Mouse (Mus musculus) liver, embryonic 11.5 days (tissue): ENCODE data around the gene Peak1. TPM values are rescaled to one million over a fixed set of nuclear protein-coding genes. Genes with fewer than 3 reads are reported as not detected.

Experiments
- ATAC-seq: fragments of 200-750 bp; cut with Nextera tagmentation; replicated peaks from 2 replicates; pipeline ENCODE4 v1.8.0; 2017; ENCODE audit warnings: moderate number of reproducible peaks, mild to moderate bottlenecking, moderate TSS enrichment, moderate library complexity; ENCODE audit not compliant: low FRiP score
- DNase-seq: peaks from one replicate; pipeline ENCODE4 v3.0.0-alpha.2; 2017; ENCODE audit warnings: low spot score
- H3K27ac ChIP-seq: fragments of 300-500 bp; sonication (generic); 2 replicates; pipeline ENCODE4 v1.5.1; 2014; ENCODE audit warnings: mild to moderate bottlenecking, low read depth, low read length, control low read depth
- H3K27me3 ChIP-seq: fragments of 300-500 bp; sonication (generic); replicated peaks from 2 replicates; pipeline ENCODE4 v1.6.1; 2014; ENCODE audit warnings: low read length, mixed read lengths; ENCODE audit not compliant: control insufficient read depth, insufficient read depth
- H3K36me3 ChIP-seq: fragments of 300-500 bp; sonication (generic); 2 replicates; pipeline ENCODE4 v1.6.1; 2014; ENCODE audit warnings: mild to moderate bottlenecking, low read length, moderate library complexity, mixed read lengths; ENCODE audit not compliant: control insufficient read depth, insufficient read depth
- H3K4me1 ChIP-seq: fragments of 300-500 bp; sonication (generic); replicated peaks from 2 replicates; pipeline ENCODE4 v1.6.1; 2014; ENCODE audit warnings: low read length, mixed read lengths; ENCODE audit not compliant: control insufficient read depth, insufficient read depth
- H3K4me2 ChIP-seq: fragments of 300-500 bp; sonication (generic); 2 replicates; pipeline ENCODE4 v1.6.1; 2014; ENCODE audit warnings: mild to moderate bottlenecking, control low read depth, moderate library complexity
- H3K4me3 ChIP-seq: fragments of 300-500 bp; sonication (generic); 2 replicates; pipeline ENCODE4 v1.5.1; 2014; ENCODE audit warnings: low read depth, low read length, control low read depth
- H3K9ac ChIP-seq: fragments of 300-500 bp; sonication (generic); 2 replicates; pipeline ENCODE4 v1.6.1; 2014; ENCODE audit warnings: low read depth, low read length, control low read depth
- H3K9me3 ChIP-seq: fragments of 300-500 bp; sonication (generic); 2 replicates; pipeline ENCODE4 v1.6.1; 2016; ENCODE audit warnings: low read length, inconsistent platforms, mixed read lengths; ENCODE audit not compliant: control insufficient read depth
- WGBS: fragments of 180-500 bp; shearing (Covaris S2); extraction: QIAGEN DNeasy Blood & Tissue Kit; methylation state at CpG from one replicate; pipeline ENCODE4 v1.1.7; 2014; 5-methylcytosine and 5-hydroxymethylcytosine counted together
- polyA plus RNA-seq: library from polyadenylated mRNA; unstranded; fragments of >200 nt; fragmentation: Nextera tagmentation; extraction: Ambion mirVana; gene quantifications from 2 replicates; pipeline ENCODE4 v1.2.1, GENCODE M21; 2014

The Peak1 gene
- polyA plus RNA-seq, 1 experiment from 2014 or later: 10.0 TPM

DNA sequence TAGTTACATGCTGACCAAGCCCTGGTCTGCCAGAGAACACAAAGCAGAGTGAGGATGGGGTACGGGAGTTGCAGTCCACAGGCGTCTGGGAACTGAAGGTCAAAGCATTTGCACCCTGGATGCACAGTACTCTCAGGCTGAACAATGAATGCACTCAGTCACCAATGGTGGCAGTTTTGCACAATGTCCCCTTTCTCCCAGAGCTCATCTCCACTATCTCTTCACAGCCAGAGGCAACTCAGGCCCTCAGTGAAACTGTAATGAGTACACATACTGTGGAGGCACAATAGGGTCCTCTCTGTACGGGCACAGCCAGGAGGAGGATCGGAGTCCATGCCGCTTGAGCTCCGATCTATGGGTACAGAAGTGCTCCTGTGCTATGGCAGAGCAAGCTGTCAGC, 71.5 kb downstream of the Peak1 start:
- 89% methylated on average over 6 of the region's 6 CpGs for WGBS
- Histone ChIP-seq H3K4me1 (no peaks in the 10 kb centered on the region), H3K27me3 (no peaks in the 10 kb centered on the region), H3K9me3 (no peaks in the 10 kb centered on the region), H3K27ac (no peak overlapping the region), H3K9ac (no peak overlapping the region), H3K4me2 (no peak overlapping the region), H3K36me3 (no peaks in the 10 kb centered on the region), H3K4me3 (no peak overlapping the region)
- ATAC-seq (no peak), DNase-seq (no peak)

DNA sequence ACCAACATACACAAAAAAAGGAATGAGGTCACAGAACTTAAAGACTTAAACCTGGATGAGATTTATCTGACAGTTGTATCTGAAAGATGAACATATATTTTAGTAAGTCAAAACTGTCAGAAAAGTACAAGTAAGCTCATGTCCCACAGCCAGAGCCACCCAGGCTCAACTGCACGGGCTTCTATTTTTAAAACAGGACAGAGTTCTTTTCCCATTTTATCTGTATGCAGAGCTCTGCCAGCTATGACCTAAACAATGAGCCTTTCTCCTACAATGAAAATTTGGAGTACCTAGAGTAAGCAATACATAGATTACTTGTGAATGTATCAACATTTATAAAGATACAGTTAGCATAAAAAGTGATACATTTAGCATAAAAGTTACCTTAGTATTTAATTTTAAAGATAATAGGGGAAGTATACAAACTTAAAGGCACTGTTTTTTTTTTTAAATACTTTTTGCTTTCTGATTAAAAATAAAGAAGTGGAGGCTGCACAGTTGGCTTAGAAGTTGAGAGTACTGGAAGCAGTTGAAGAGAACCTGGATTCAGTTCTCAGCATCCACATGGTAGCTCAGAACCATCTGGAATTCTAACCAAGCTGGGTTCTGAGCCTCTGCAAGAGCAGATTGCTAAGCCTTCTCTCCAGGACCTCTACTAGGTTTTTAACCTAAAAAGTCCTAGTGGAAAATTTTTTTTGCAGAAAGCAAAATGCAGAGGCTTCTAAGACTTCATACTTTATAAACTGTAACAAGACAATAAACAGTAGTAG, 78.3 kb downstream of the Peak1 start:
- Histone ChIP-seq H3K4me3 (no peak overlapping the region), H3K4me1 (no peaks in the 10 kb centered on the region), H3K4me2 (no peak overlapping the region), H3K36me3 (no peaks in the 10 kb centered on the region), H3K9me3 (no peaks in the 10 kb centered on the region), H3K27me3 (no peaks in the 10 kb centered on the region), H3K9ac (no peak overlapping the region), H3K27ac (no peak overlapping the region)
- WGBS: 67% methylated on average over 1 of the region's 1 CpGs
- DNase-seq (no peak), ATAC-seq (no peak)

DNA sequence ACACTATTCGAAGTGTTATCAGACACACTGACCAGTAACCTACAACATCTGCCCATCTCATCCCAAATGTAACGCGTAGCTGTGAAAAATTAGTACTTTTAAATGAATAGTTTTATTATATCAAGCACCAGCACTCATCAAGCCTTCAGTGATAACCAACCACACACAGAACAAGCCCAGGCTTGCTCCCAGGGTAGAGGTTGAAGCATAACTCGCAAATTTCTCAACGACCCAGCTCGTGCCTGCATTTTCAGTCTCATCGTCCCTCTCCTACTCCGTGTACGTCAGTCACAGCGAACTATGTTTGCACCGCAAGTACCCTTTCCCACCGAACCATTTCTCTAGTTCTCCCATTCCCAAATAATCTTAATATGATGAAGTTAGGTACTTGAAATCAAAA, 83.5 kb downstream of the Peak1 start:
- no peak overlapping the region for H3K9ac ChIP-seq

DNA sequence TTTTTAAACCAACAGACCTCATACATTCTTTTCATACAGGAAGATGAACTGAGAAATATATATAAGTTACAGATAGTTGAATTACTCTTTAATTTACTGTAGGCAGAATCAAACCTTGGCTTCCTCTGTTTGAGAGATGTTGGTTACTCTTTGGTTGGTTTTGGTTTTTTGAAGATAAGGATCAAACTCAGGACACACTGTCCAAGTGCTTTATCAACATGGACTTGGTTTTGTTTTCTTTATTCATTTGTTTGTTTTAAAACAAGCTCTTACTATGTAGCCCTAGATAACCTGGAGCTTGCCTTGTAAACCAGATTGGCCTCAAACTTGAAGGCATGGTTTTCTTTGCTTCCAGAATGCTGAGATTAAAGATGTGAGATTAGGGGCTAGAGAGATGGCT, 85.1 kb downstream of the Peak1 start:
- Histone ChIP-seq H3K27ac (no peak overlapping the region), H3K9me3 (no peaks in the 10 kb centered on the region), H3K4me3 (no peak overlapping the region), H3K9ac (no peak overlapping the region), H3K27me3 (no peaks in the 10 kb centered on the region), H3K36me3 (no peaks in the 10 kb centered on the region), H3K4me1 (no peaks in the 10 kb centered on the region), H3K4me2 (no peak overlapping the region)
- DNase-seq: no peak
- ATAC-seq: no peak

More for the DNA sequence above, 83.5 kb downstream of the Peak1 start:
- Histone ChIP-seq H3K36me3 (no peaks in the 10 kb centered on the region), H3K27me3 (no peaks in the 10 kb centered on the region), H3K4me2 (no peak overlapping the region), H3K4me1 (no peaks in the 10 kb centered on the region), H3K4me3 (no peak overlapping the region), H3K27ac (no peak overlapping the region), H3K9me3 (no peaks in the 10 kb centered on the region)
- WGBS: 80% methylated on average over 12 of the region's 12 CpGs
- DNase-seq (no peak), ATAC-seq (no peak)

DNA sequence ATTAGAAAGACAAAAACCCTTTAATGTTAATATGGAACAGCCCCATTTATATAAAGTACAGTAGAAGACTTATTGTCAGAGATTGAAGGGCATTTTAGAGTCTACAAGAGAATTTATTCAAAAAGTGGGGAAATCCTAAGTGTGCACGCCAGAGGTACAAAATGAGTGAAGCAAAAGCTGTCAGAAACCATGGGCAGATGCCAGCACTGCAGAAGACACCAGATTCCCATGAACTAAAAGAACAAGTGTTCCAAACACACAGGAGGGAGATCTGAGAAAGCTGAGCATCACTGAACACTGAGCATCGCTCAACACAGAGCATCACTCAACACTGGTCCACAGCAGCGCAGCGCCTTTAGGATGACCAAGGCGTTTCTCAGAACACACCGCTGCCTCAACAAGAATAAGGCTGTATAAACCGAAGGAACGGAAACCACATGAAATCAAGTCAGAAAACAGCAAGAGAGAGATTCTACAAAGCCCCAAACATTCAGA, 91.3 kb downstream of the Peak1 start:
- no peak for DNase-seq
- Histone ChIP-seq H3K9ac (no peak overlapping the region), H3K9me3 (no peaks in the 10 kb centered on the region), H3K4me1 (no peaks in the 10 kb centered on the region), H3K27me3 (no peaks in the 10 kb centered on the region), H3K4me3 (no peak overlapping the region), H3K36me3 (no peaks in the 10 kb centered on the region), H3K4me2 (no peak overlapping the region), H3K27ac (no peak overlapping the region)
- 92% methylated on average over 8 of the region's 8 CpGs for whole genome bisulfite sequencing
- ATAC-seq: no peak

DNA sequence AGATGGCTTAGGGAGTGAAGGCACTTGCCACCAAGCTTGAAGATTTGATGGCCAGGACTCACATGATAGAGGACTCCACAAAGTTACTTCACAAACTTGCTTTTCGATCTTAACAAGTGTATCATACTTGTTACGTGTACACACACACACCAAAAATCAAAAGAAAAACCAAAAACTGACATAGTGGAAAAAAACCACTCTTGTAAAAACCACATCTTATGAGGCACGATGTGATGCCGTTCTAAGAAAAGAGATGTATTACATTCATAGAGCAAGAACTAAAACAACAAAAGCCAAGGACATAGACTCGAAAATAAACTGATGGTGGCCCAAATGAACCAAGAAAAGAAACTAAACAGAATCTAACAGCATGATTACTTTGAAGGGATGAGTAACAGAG, 92.1 kb downstream of the Peak1 start:
- ATAC-seq (no peak), DNase-seq (no peak)
- no peaks in the 10 kb centered on the region for H3K27me3 ChIP-seq
- H3K9me3 ChIP-seq: no peaks in the 10 kb centered on the region
- 86% methylated on average over 5 of the region's 5 CpGs for WGBS
- H3K4me1 ChIP-seq: no peaks in the 10 kb centered on the region
- H3K36me3 ChIP-seq: no peaks in the 10 kb centered on the region
- H3K4me2 ChIP-seq: no peak overlapping the region
- H3K9ac ChIP-seq: no peak overlapping the region
- H3K4me3 ChIP-seq: no peak overlapping the region
- H3K27ac ChIP-seq: no peak overlapping the region

DNA sequence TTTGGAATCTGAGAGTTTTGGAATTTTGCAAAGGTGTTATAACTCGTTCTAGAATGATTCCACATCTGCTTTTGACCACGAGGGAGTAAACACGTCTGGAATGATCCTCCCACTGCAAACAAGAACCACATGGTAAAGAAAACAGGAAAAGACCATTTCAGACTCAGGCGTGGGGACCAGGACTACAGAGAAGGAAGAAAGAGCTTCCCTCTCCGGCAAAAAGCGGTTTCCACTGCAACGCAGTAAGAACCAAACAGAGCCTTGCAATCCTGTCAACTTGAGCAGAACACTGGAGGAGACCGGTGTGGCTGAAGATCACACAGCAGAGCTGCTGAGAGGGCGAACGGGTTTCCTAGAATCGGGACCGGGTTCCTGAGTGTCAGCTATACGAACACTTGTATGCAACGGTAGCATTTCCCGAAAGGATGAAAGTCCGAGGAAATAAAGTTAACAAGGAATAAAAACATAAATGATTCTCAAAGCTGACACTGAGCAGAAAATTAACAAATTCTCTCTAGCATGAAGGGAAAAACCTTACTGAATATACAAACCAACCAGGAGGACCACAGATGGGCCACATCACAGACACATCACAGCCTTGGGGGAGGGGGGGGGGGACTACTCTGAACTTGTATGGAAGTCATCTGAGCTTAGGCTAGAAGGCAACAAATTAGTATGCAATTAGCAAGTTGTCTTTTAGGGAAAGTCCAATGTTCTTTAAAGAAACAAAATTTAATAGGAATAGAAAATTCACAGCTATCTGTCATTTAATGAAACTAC, 93.1 kb downstream of the Peak1 start:
- no peak overlapping the region for H3K4me3 ChIP-seq
- H3K9ac ChIP-seq: no peak overlapping the region
- ATAC-seq (no peak), DNase-seq (no peak)
- H3K27ac ChIP-seq: no peak overlapping the region
- no peaks in the 10 kb centered on the region for H3K4me1 ChIP-seq
- H3K9me3 ChIP-seq: no peaks in the 10 kb centered on the region
- WGBS: 50% methylated on average over 16 of the region's 16 CpGs
- H3K4me2 ChIP-seq: no peak overlapping the region
- no peaks in the 10 kb centered on the region for H3K27me3 ChIP-seq
- no peaks in the 10 kb centered on the region for H3K36me3 ChIP-seq

DNA sequence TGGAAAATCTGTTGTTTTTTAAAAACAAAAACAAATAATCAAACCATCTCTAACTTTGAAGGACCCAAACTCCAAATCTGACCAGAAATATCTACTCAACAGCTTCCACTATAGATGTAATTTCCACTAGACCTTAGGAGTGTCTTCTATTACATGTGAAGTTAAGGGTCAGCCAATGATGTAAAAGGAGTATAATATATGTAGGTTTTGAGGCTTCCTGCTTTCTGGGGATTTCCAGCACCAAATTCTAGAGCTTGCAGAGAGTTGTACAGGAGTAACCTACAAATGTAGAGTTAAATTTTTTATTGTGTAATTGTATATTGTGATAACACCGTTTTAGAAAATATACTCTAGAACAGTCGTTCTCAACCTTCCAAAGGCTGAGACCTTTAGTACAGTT, 96.6 kb downstream of the Peak1 start:
- H3K36me3 ChIP-seq: no peaks in the 10 kb centered on the region
- ATAC-seq: no peak
- H3K4me3 ChIP-seq: no peak overlapping the region
- peaks cover 4% of the 10 kb centered on the region for H3K9me3 ChIP-seq
- no peak overlapping the region for H3K9ac ChIP-seq
- H3K4me1 ChIP-seq: no peaks in the 10 kb centered on the region
- no peak overlapping the region for H3K27ac ChIP-seq
- H3K4me2 ChIP-seq: no peak overlapping the region
- 83% methylated on average over 2 of the region's 2 CpGs for WGBS
- no peaks in the 10 kb centered on the region for H3K27me3 ChIP-seq
- DNase-seq: no peak

DNA sequence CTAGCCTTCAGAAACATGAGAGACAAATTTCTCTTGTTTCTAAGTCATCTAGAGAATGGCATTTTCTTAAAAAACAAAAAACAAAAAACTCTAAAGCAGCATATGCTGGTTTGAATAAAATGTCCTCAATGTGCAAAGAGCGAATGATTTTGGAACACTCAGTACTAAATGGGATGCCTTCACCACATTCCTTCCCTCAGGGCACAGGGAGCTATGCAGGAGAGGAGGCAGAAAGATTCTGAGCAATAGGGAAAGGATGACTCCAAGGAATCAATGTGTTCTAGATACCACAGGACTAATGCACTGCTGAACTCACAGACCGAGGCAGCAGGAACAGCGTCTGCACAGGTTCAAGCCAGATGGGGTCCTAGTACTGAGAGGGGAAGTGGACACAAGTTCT, 103.5 kb downstream of the Peak1 start:
- no peaks in the 10 kb centered on the region for H3K27me3 ChIP-seq
- ATAC-seq (no peak), DNase-seq (no peak)
- 86% methylated on average over 3 of the region's 3 CpGs for WGBS
- H3K4me3 ChIP-seq: no peak overlapping the region
- peaks cover 4% of the 10 kb centered on the region for H3K9me3 ChIP-seq
- H3K4me1 ChIP-seq: no peaks in the 10 kb centered on the region
- H3K27ac ChIP-seq: no peak overlapping the region
- no peaks in the 10 kb centered on the region for H3K36me3 ChIP-seq
- H3K9ac ChIP-seq: no peak overlapping the region
- no peak overlapping the region for H3K4me2 ChIP-seq
